Mouse (Mus musculus): ENCODE results near the gene Arhgap5.
"Not testable (repeated sequence)": the region's sequence is repeated elsewhere in the genome, so short reads cannot be mapped to it uniquely, and the experiment has no call there.

Gene Arhgap5

GRCm38 (mm10) chr12:52541294-52541693 lies 37.5 kb downstream of the Arhgap5 start:
- DNase-seq (ENCODE audit: low spot score), result no peak

- no peak for DNase-seq (ENCODE audit: low spot score)
These were observed 40.8 kb downstream of the Arhgap5 start for GRCm38 (mm10) chr12:52544532-52544931.

GRCm38 (mm10) chr12:52552085-52552484 lies 48.3 kb downstream of the Arhgap5 start:
- no peak for DNase-seq (ENCODE audit: low spot score)

DNA sequence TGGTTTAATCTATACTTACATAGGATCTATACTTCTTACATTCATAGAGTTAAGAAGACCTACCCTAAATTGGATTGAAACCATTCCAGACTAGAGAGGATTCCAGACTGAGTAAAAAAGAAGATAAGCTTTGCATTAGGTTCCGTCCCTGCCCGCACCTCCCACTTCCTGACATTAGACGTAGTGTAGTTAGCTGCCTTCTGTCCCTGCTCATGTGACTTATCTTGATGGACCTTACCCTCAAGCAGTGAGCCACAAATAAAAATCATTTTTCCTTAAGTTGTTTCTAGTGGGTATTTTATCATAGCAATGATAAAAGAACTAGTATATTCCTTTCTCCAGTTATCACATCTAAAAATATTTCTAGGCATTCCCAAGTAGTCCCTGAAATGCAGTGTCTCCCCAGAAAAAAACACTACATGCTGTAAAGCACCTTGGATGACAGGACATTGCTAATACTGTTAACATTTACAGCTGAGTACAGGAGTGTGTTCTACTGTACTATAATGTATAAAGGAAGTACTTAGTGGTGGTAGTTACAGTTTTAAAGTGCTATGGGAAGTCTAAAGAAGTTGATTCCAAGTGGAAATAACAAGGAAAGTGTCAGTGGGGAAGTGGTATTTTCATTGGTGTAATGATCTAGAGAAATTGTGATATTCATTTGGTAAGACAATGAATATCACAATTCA lies 51.6 kb downstream of the Arhgap5 start:
- DNase-seq (ENCODE audit: low spot score), result no peak

- DNase-seq (ENCODE audit: low spot score), result no peak
These were observed 61.9 kb downstream of the Arhgap5 start for GRCm38 (mm10) chr12:52565654-52566053.

GRCm38 (mm10) chr12:52573371-52573770 lies 69.6 kb downstream of the Arhgap5 start:
- no peak for DNase-seq (ENCODE audit: low spot score)

DNA sequence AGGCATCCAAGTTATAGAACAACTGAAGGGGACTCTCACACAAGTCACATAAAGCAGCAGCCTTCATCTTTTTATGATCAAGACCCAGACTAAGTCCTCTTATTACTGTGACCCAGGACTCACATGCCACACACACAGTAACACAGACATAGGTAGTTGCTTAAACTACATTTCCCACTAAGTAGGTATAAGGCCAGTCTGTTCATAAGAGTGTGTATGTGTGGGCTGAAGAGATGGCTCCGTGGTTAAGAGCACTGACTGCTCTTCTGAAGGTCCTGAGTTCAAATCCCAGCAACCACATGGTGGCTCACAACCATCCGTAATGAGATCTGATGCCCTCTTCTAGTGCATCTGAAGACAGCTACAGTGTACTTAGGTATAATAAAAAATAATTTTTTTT lies 82.7 kb downstream of the Arhgap5 start:
- not testable (repeated sequence) for DNase-seq (ENCODE audit: low spot score)

GRCm38 (mm10) chr12:52587473-52588010 lies 83.8 kb downstream of the Arhgap5 start:
- DNase-seq (ENCODE audit: low spot score), result no peak

GRCm38 (mm10) chr12:52595389-52596185 lies 91.8 kb downstream of the Arhgap5 start:
- DNase-seq (ENCODE audit: low spot score), result no peak

GRCm38 (mm10) chr12:52602471-52602870 lies 98.7 kb downstream of the Arhgap5 start:
- no peak for DNase-seq (ENCODE audit: low spot score)

DNA sequence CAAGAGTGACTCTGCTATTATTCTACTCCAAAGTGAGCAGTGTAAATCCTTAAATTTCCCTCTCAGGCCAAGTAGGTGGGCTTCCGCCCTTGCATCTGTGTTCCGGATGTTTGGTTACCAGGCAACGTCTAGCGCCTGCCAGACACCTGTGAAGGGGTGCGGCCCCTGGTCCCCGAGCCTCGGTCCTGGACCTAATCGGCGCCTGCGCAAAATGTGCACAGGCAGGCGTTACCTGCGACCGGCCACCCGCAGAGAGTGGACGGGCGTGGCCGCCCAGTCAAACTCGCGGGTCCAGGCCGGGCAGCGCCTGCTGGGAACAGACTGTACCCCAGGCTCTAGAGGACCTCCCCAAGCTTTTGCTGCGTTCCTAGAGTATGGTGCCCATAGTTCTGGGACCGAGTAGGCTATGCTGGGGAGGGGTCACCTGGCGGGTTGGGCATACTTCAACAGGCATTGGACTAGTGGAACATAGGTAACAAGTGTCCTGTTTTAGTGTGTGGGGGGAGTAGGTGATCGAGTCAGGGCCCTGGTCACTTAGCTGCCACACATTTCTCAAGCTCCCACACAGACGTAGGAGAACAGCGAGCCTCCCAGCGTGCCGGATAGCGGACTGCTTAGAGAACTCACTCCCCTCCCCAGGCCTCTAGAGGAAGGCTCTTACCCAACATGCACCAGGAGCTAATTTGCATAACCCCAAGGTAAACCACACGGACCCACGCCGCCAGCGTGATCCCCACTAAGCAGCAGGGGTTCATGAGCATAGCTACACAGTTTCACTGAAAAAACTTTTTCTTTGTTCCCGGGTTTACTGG lies 99.3 kb downstream of the Arhgap5 start:
- DNase-seq (ENCODE audit: low spot score), result peak; percentile 72

- DNase-seq (ENCODE audit: low spot score), result no peak
These were observed 100.0 kb downstream of the Arhgap5 start for GRCm38 (mm10) chr12:52603695-52604255.

DNA sequence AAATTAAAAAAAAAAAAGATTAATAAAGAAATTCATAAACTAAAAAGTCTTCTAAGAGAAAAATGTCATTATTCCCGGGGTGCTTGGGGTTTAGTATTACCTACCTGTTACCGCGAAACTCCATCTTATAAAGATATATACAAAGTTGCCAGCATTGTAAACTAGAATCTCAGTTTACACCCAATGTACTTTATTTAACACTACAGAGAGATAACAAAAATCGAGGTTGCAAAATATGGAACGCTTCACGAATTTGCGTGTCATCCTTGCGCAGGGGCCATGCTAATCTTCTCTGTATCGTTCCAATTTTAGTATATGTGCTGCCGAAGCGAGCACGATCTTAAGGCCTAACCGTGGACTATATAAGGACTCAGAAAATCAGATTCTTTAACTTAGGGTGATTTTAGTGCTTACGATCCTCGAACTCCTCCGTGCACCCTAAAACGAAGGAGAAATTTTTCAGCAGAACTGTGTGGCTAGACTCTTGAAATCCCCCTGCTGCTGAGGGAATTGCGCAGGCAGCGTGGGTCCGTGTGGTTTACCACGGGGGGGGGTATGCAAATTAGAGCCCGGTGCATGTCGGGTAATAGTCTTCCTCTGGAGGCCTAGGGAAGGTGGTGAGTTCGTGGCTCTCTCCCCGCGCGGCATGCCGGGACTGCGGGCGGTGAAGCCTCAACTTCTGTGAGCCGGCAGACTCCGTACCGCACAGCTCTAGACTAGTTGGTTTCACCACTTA lies 100.7 kb downstream of the Arhgap5 start:
- peak; percentile 95 for DNase-seq (ENCODE audit: low spot score)

- DNase-seq (ENCODE audit: low spot score), result no peak
These were observed 101.3 kb downstream of the Arhgap5 start for GRCm38 (mm10) chr12:52604992-52605652.

- no peak for DNase-seq (ENCODE audit: low spot score)
These were observed 103.6 kb downstream of the Arhgap5 start for GRCm38 (mm10) chr12:52607411-52607810.

DNA sequence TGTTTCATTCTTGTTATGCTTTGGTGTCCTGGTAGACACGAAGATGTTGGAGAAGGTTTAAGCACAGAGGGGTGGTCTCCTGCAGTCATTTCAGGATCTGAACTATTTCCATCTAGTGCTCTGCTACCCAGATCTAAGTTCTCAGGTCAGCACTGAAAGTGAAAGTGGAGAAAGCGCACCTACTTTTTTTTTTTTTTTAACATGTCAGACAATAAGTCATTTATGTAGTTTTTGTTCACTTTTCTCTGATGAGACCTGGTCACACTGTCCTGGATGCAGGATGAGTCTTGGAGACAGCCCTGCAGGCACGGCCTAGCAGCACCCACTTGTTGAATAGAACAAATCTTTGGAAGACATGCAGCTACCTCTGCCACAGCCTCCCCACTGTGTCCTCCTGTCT lies 111.9 kb downstream of the Arhgap5 start:
- no peak for DNase-seq (ENCODE audit: low spot score)

DNA sequence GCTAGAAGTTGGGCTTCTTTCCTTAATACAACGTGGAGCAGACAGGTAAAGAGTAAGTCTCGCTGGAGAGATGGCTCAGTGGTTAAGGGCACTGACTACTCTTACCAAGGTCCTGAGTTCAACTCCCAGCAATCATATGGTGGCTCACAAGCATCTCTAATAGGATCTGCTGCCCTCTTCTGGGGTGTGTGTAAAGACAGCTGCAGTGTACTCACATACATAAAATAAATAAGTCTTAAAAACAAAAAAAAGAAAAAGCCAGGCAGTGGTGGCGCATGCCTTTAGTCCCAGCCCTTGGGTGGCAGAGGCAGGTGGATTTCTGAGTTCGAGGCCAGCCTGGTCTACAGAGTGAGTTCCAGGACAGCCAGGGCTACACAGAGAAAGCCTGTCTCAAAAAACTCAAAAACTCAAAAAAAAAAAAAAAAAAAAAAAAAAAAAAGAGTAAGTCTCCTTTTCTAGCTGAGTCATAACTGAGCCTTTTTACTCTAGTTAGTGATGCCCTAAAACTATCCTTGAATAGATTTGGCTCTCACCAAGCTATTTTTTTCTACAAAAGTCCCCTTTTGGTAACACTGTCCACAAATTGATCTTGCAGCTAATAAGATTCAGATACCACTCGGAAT lies 114.8 kb downstream of the Arhgap5 start:
- no peak for DNase-seq (ENCODE audit: low spot score)

DNA sequence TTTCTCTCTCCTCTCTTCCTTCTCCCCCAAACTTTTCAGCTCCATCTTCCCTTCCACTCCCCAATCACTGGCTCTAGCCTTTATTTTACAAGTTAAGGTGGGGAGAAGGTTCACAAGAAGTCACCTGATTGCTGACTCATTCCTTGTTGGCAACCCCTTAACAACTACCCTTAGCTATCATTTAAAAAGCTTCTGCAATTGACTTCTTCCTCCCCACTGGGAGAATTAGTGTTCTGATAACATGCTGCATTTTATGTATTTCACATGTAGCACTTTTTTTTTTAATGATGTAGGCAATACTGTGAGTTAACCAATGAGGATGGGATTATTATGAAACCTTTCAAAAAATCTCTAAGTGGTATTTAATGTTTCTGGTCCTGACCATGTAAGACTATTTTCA lies 115.9 kb downstream of the Arhgap5 start:
- DNase-seq (ENCODE audit: low spot score), result no peak
